Mouse (Mus musculus): ENCODE results near the gene Castor2. TPM values are rescaled to one million over a fixed set of nuclear protein-coding genes. Genes with fewer than 3 reads are reported as not detected.

The Castor2 gene
- total RNA-seq, 2 experiments from 2014 or later, result 45.7 to 46.8 TPM

- DNase-seq, result no peak
Measured at GRCm38 (mm10) chr5:134164688-134165087, 65.2 kb downstream of the Castor2 start.

- DNase-seq, result no peak
Measured at GRCm38 (mm10) chr5:134166642-134167041, 67.1 kb downstream of the Castor2 start.

GRCm38 (mm10) chr5:134168033-134168432, 68.5 kb downstream of the Castor2 start:
- no peak for DNase-seq

- DNase-seq, result no peak
Measured at GRCm38 (mm10) chr5:134169231-134169630, 69.7 kb downstream of the Castor2 start.

- DNase-seq, result no peak
Measured at GRCm38 (mm10) chr5:134170167-134170566, 70.7 kb downstream of the Castor2 start.

- no peak for DNase-seq
Measured at GRCm38 (mm10) chr5:134173206-134173605, 73.7 kb downstream of the Castor2 start.

- no peak for DNase-seq
Measured at GRCm38 (mm10) chr5:134175696-134176095, 76.2 kb downstream of the Castor2 start.

GRCm38 (mm10) chr5:134176169-134176881, 76.8 kb downstream of the Castor2 start, which contains the start of gene Rcc1l:
Gene Rcc1l, minus strand, starts transcription at chr5:134176774.
- DNase-seq, result peak; percentile 77

- no peak for DNase-seq
Measured at GRCm38 (mm10) chr5:134178536-134178935, 79.0 kb downstream of the Castor2 start.

- DNase-seq, result no peak
Measured at GRCm38 (mm10) chr5:134179871-134180270, 80.4 kb downstream of the Castor2 start.

GRCm38 (mm10) chr5:134182172-134182571, 82.7 kb downstream of the Castor2 start:
- DNase-seq, result no peak

GRCm38 (mm10) chr5:134182735-134183134, 83.2 kb downstream of the Castor2 start:
- peak; percentile 43 for DNase-seq

GRCm38 (mm10) chr5:134183162-134183561, 83.7 kb downstream of the Castor2 start:
- no peak for DNase-seq

GRCm38 (mm10) chr5:134183880-134184808, 84.6 kb downstream of the Castor2 start, which contains the start of gene Gtf2ird2:
Gene Gtf2ird2, plus strand, starts transcription at chr5:134184019.
- peak; percentile 98 for DNase-seq

GRCm38 (mm10) chr5:134186059-134186458, 86.5 kb downstream of the Castor2 start:
- no peak for DNase-seq

- DNase-seq, result no peak
Measured at GRCm38 (mm10) chr5:134186961-134187731, 87.6 kb downstream of the Castor2 start.

GRCm38 (mm10) chr5:134188571-134188970, 89.1 kb downstream of the Castor2 start:
- DNase-seq, result no peak

GRCm38 (mm10) chr5:134193664-134194063, 94.2 kb downstream of the Castor2 start:
- DNase-seq, result no peak

All from gastrocnemius, postnatal 25 days (tissue).